Comparison of ENCODE assay signal across 8 mouse cellular contexts in the genomic region with DNA sequence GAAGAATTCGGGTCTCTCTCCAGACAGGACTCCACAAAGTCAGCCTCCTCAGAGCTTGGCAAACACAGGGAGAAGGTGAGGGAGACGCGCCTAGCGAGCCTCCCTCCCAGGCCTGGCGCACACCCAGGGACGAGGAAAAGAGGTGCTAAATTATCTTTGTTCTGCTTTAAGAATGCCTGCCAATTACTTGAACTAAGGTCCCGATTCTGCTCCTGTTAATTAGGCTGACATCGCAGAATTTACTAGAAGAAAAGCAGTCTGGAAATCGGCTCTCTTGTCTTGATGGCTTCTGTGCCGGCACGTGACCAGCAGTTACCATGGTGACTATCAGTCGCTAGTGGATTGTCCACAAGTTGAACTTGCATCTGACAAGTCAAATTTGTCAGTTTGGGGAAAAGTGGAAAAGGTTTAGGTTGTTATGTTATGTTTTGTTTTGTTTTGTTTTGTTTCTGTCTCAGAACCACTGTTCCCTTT.
DNase-seq lines count a peak whose midpoint lies in the region; ATAC-seq and TF ChIP-seq lines count a peak whose summit lies in the region.

No protein-coding gene starts in this region.

- no peak overlapping the region for H3K9ac ChIP-seq in liver, adult 2 months (ENCODE audit: low read depth, low read length)
- H3K9ac ChIP-seq in liver, embryonic 12.5 days: no peak overlapping the region
- H3K9ac ChIP-seq in forebrain, postnatal 0 days: peak overlapping the region; percentile 34; the same call in 1 of the 2 replicates
- H3K9ac ChIP-seq in kidney, embryonic 14.5 days (ENCODE audit: low read depth, low read length): no peak overlapping the region
- H3K9ac ChIP-seq in neural tube, embryonic 15.5 days (replicated peaks): no peak overlapping the region

- H3K27ac ChIP-seq in liver, adult 2 months (replicated peaks; ENCODE audit: insufficient read depth, low read depth, low read length): no peak overlapping the region
- H3K27ac ChIP-seq in liver, embryonic 12.5 days: no peak overlapping the region
- 0 out of 2 replicates have a peak overlapping the region, but pooled peaks have one; percentile 57 for H3K27ac ChIP-seq in forebrain, postnatal 0 days (ENCODE audit: low read depth, low read length)
- no peak overlapping the region for H3K27ac ChIP-seq in kidney, embryonic 14.5 days (ENCODE audit: low read depth, low read length)
- no peak overlapping the region for H3K27ac ChIP-seq in neural tube, embryonic 15.5 days (replicated peaks)
- no peak overlapping the region for H3K27ac ChIP-seq in thymus, adult 2 months (ENCODE audit: control insufficient read depth, insufficient read depth, low read length)

- no peak for ATAC-seq in liver, embryonic 12.5 days
- peak; percentile 89 for ATAC-seq in forebrain, postnatal 0 days
- peak; percentile 64 for ATAC-seq in kidney, embryonic 14.5 days (ENCODE audit: low FRiP score, low TSS enrichment)
- peak; percentile 74 for ATAC-seq in neural tube, embryonic 15.5 days (ENCODE audit: low FRiP score)

- H3K27me3 ChIP-seq in liver, adult 2 months (ENCODE audit: control insufficient read depth, insufficient read depth, low read length): no peaks in the 10 kb centered on the region
- no peaks in the 10 kb centered on the region for H3K27me3 ChIP-seq in liver, embryonic 12.5 days (replicated peaks)
- no peaks in the 10 kb centered on the region for H3K27me3 ChIP-seq in forebrain, postnatal 0 days (ENCODE audit: insufficient read depth, low read length)
- no peaks in the 10 kb centered on the region; the same call in 1 of the 2 replicates for H3K27me3 ChIP-seq in kidney, embryonic 14.5 days (ENCODE audit: control insufficient read depth, insufficient read depth, low read length)
- H3K27me3 ChIP-seq in neural tube, embryonic 15.5 days (replicated peaks): no peaks in the 10 kb centered on the region
- no peaks in the 10 kb centered on the region for H3K27me3 ChIP-seq in thymus, adult 2 months (ENCODE audit: control insufficient read depth, insufficient read depth, low read length)

- no peaks in the 10 kb centered on the region for H3K79me2 ChIP-seq in liver, adult 2 months (ENCODE audit: control insufficient read depth, insufficient read depth, low read length)

- no peak for TF ChIP-seq POLR2A in liver, adult 2 months (IDR thresholded peaks at IDR 0.05; ENCODE audit: extremely low read depth, insufficient read depth, low read length)
- TF ChIP-seq POLR2A in thymus, adult 2 months (IDR thresholded peaks at IDR 0.05; ENCODE audit: control insufficient read depth, extremely low read depth, insufficient read depth, low read length, poor library complexity): no peak

- H3K36me3 ChIP-seq in liver, adult 2 months (ENCODE audit: control insufficient read depth, insufficient read depth, low read length): no peaks in the 10 kb centered on the region
- no peaks in the 10 kb centered on the region for H3K36me3 ChIP-seq in liver, embryonic 12.5 days
- no peaks in the 10 kb centered on the region for H3K36me3 ChIP-seq in forebrain, postnatal 0 days (ENCODE audit: insufficient read depth)
- no peaks in the 10 kb centered on the region for H3K36me3 ChIP-seq in kidney, embryonic 14.5 days (ENCODE audit: control insufficient read depth, insufficient read depth, low read length)
- H3K36me3 ChIP-seq in neural tube, embryonic 15.5 days: no peaks in the 10 kb centered on the region
- H3K36me3 ChIP-seq in thymus, adult 2 months (ENCODE audit: control insufficient read depth, insufficient read depth, low read length): no peaks in the 10 kb centered on the region

- H3K4me3 ChIP-seq in liver, adult 2 months (ENCODE audit: insufficient read depth, low read depth, low read length): no peak overlapping the region
- H3K4me3 ChIP-seq in liver, embryonic 12.5 days: no peak overlapping the region
- no peak overlapping the region for H3K4me3 ChIP-seq in forebrain, postnatal 0 days (ENCODE audit: low read depth, low read length)
- no peak overlapping the region for H3K4me3 ChIP-seq in kidney, embryonic 14.5 days (ENCODE audit: low read length)
- H3K4me3 ChIP-seq in neural tube, embryonic 15.5 days (replicated peaks): no peak overlapping the region
- H3K4me3 ChIP-seq in thymus, adult 2 months (ENCODE audit: control insufficient read depth, insufficient read depth, low read length): no peak overlapping the region

- H3K4me2 ChIP-seq in liver, embryonic 12.5 days: no peak overlapping the region
- peak overlapping the region; percentile 45 for H3K4me2 ChIP-seq in forebrain, postnatal 0 days (ENCODE audit: low read depth)
- H3K4me2 ChIP-seq in kidney, embryonic 14.5 days (replicated peaks; ENCODE audit: low read depth, low read length): no peak overlapping the region
- H3K4me2 ChIP-seq in neural tube, embryonic 15.5 days: peak overlapping the region; percentile 47

- 37% methylated on average over 12 of the region's 12 CpGs for WGBS in liver, adult 2 months
- 50% methylated on average over 12 of the region's 12 CpGs for WGBS in liver, embryonic 12.5 days (ENCODE audit: insufficient replicate concordance)
- 6% methylated on average over 12 of the region's 12 CpGs for WGBS in forebrain, postnatal 0 days
- WGBS in kidney, embryonic 14.5 days: 37% methylated on average over 12 of the region's 12 CpGs
- 27% methylated on average over 12 of the region's 12 CpGs for WGBS in neural tube, embryonic 15.5 days
- 84% methylated on average over 12 of the region's 12 CpGs for WGBS in thymus, adult 2 months

- no peak for TF ChIP-seq CTCF in liver, adult 2 months (IDR thresholded peaks at IDR 0.05; ENCODE audit: low read depth, low read length)
- TF ChIP-seq CTCF in forebrain, postnatal 0 days (IDR thresholded peaks at IDR 0.05; ENCODE audit: low read depth): no peak
- no peak for TF ChIP-seq CTCF in thymus, adult 2 months (IDR thresholded peaks at IDR 0.05; ENCODE audit: borderline replicate concordance, control insufficient read depth, extremely low read depth, insufficient read depth, low read length, poor library complexity)

- peak; percentile 47 for DNase-seq in liver, adult 2 months (ENCODE audit: extremely low read depth, low read depth, low spot score)
- DNase-seq in cerebellum, adult 11-12 months: peak; percentile 30
- DNase-seq in forebrain, postnatal 0 days: peak; percentile 73
- DNase-seq in spleen, postnatal 36 days (ENCODE audit: low spot score in 2 of 2): no peak
- DNase-seq in thymus, adult 2 months: no peak

- H3K9me3 ChIP-seq in liver, embryonic 12.5 days (replicated peaks): no peaks in the 10 kb centered on the region
- H3K9me3 ChIP-seq in forebrain, postnatal 0 days (ENCODE audit: low read length): no peaks in the 10 kb centered on the region
- H3K9me3 ChIP-seq in kidney, embryonic 14.5 days (ENCODE audit: control insufficient read depth, low read length): no peaks in the 10 kb centered on the region
- H3K9me3 ChIP-seq in neural tube, embryonic 15.5 days (replicated peaks): no peaks in the 10 kb centered on the region

- H3K4me1 ChIP-seq in liver, adult 2 months (ENCODE audit: control insufficient read depth, insufficient read depth, low read length): peaks cover 2% of the 10 kb centered on the region; the same call in 1 of the 2 replicates
- no peaks in the 10 kb centered on the region for H3K4me1 ChIP-seq in liver, embryonic 12.5 days
- H3K4me1 ChIP-seq in forebrain, postnatal 0 days (ENCODE audit: insufficient read depth): no peaks in the 10 kb centered on the region
- H3K4me1 ChIP-seq in kidney, embryonic 14.5 days (ENCODE audit: control insufficient read depth, insufficient read depth, low read length): peaks cover 11% of the 10 kb centered on the region; the same call in 1 of the 2 replicates
- peaks cover 24% of the 10 kb centered on the region for H3K4me1 ChIP-seq in neural tube, embryonic 15.5 days
- no peaks in the 10 kb centered on the region for H3K4me1 ChIP-seq in thymus, adult 2 months (replicated peaks; ENCODE audit: control insufficient read depth, insufficient read depth, low read length)

Comparison
In these comparisons a context has a peak if more than half of its experiments do, and no peak if none do; other contexts are left out.
1. DNase-seq: peak in liver, adult 2 months (single experiment), cerebellum, adult 11-12 months (single experiment) and forebrain, postnatal 0 days (single experiment); none in spleen, postnatal 36 days (0 of 2) and thymus, adult 2 months (single experiment).
2. H3K4me2 ChIP-seq: peak in forebrain, postnatal 0 days (single experiment) and neural tube, embryonic 15.5 days (single experiment); none in liver, embryonic 12.5 days (single experiment) and kidney, embryonic 14.5 days (single experiment).